Mouse (Mus musculus) neural tube, embryonic 14.5 days (tissue): ENCODE measurements around the gene Chek2. TPM values are rescaled to one million over a fixed set of nuclear protein-coding genes. Genes with fewer than 3 reads are reported as not detected.
"Not testable (repeated sequence)": the region's sequence is repeated elsewhere in the genome, so short reads cannot be mapped to it uniquely, and the experiment has no call there.

Experiments
- ATAC-seq: fragments of 200-750 bp; cut with Nextera tagmentation; 2 replicates; pipeline ENCODE4 v1.8.0; 2017; ENCODE audit warnings: low read depth, mild to moderate bottlenecking, moderate TSS enrichment, moderate library complexity
- H3K27ac ChIP-seq: fragments of 300-500 bp; sonication (generic); 2 replicates; pipeline ENCODE4 v1.5.1; 2014; ENCODE audit warnings: low read depth, mild to moderate bottlenecking, control low read depth, low read length, moderate library complexity, mixed read lengths
- H3K27me3 ChIP-seq: fragments of 300-500 bp; sonication (generic); 2 replicates; pipeline ENCODE4 v1.6.1; 2014; ENCODE audit warnings: low read length; ENCODE audit not compliant: control insufficient read depth, insufficient read depth
- H3K36me3 ChIP-seq: fragments of 300-500 bp; sonication (generic); 2 replicates; pipeline ENCODE4 v1.6.1; 2014; ENCODE audit warnings: low read length, mixed read lengths; ENCODE audit not compliant: control insufficient read depth, insufficient read depth
- H3K4me1 ChIP-seq: fragments of 300-500 bp; sonication (generic); 2 replicates; pipeline ENCODE4 v1.6.1; 2014; ENCODE audit warnings: low read length; ENCODE audit not compliant: control insufficient read depth, insufficient read depth
- H3K4me2 ChIP-seq: fragments of 300-500 bp; sonication (generic); 2 replicates; pipeline ENCODE4 v1.6.1; 2014; ENCODE audit warnings: mild to moderate bottlenecking, low read depth, low read length, control low read depth
- H3K4me3 ChIP-seq: fragments of 300-500 bp; sonication (generic); 2 replicates; pipeline ENCODE4 v1.5.1; 2014; ENCODE audit warnings: low read depth, low read length, control low read depth, mixed read lengths
- H3K9ac ChIP-seq: fragments of 300-500 bp; sonication (generic); replicated peaks from 2 replicates; pipeline ENCODE4 v1.6.1; 2014; ENCODE audit warnings: low read depth, mild to moderate bottlenecking, control low read depth, low read length, mixed read lengths
- H3K9me3 ChIP-seq: fragments of 300-500 bp; sonication (generic); 2 replicates; pipeline ENCODE4 v1.6.1; 2016; ENCODE audit warnings: low read length; ENCODE audit not compliant: control insufficient read depth
- WGBS: fragments of 180-500 bp; shearing (Covaris S2); extraction: QIAGEN DNeasy Blood & Tissue Kit; methylation state at CpG from one replicate; pipeline ENCODE4 v1.1.7; 2014; 5-methylcytosine and 5-hydroxymethylcytosine counted together
- polyA plus RNA-seq: library from polyadenylated mRNA; unstranded; fragments of >200 nt; fragmentation: Nextera tagmentation; extraction: Ambion mirVana; gene quantifications from 2 replicates; pipeline ENCODE4 v1.2.1, GENCODE M21; 2014

Gene Chek2
- polyA plus RNA-seq, 1 experiment from 2014 or later = 3.6 TPM

DNA sequence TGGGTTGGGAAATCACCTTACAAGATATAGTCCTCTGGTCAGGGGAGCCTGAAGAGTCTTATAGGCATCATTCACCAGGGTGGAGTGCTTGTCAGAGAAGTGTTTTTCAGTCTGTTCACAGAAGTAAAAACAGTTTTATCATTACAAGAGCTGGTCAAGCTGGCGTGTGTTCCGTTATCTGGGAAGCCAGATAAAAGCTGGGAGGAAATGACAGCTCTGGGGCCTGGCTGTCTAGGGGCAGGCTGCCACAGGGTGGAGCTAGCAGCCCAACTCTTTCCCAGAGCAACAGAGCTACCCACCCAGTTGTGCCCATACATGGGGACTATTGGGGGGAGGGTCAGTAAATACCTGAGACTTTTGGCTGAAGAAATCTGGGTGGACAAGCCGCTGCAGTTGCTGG lies 3.8 kb upstream of the Chek2 start:
- no peak overlapping the region for H3K4me2 ChIP-seq
- 24% methylated on average over 3 of the region's 3 CpGs for WGBS
- H3K27me3 ChIP-seq = no peaks in the 10 kb centered on the region; the same call in 1 of the 2 replicates
- no peak for ATAC-seq
- no peak overlapping the region for H3K9ac ChIP-seq
- H3K36me3 ChIP-seq = no peaks in the 10 kb centered on the region
- no peaks in the 10 kb centered on the region for H3K9me3 ChIP-seq
- H3K4me1 ChIP-seq = peaks cover 10% of the 10 kb centered on the region; the same call in 1 of the 2 replicates
- H3K27ac ChIP-seq = no peak overlapping the region
- H3K4me3 ChIP-seq = no peak overlapping the region

DNA sequence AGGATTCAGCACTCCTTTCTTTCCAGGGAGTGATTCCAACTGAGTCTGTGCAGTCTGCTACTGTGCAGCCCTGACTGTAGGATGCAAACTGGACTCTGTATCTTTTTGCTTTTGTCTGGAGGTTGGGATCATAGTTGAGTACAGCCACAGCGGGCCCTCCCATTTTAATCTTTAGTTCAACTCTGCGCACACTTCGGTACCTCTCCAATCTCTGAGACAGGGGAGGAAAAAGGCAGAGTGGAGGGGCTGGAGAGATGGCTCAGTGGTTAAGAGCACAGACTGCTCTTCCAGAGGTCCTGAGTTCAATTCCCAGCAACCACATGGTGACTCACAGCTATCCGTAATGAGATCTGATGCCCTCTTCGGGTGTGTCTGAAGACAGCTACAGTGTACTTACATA lies 1.8 kb upstream of the Chek2 start:
- H3K27ac ChIP-seq, H3K9me3 ChIP-seq, H3K4me1 ChIP-seq, ATAC-seq, H3K4me3 ChIP-seq, H3K27me3 ChIP-seq, H3K9ac ChIP-seq, H3K4me2 ChIP-seq, H3K36me3 ChIP-seq: not testable (repeated sequence)
- WGBS = 91% methylated on average over 5 of the region's 5 CpGs

DNA sequence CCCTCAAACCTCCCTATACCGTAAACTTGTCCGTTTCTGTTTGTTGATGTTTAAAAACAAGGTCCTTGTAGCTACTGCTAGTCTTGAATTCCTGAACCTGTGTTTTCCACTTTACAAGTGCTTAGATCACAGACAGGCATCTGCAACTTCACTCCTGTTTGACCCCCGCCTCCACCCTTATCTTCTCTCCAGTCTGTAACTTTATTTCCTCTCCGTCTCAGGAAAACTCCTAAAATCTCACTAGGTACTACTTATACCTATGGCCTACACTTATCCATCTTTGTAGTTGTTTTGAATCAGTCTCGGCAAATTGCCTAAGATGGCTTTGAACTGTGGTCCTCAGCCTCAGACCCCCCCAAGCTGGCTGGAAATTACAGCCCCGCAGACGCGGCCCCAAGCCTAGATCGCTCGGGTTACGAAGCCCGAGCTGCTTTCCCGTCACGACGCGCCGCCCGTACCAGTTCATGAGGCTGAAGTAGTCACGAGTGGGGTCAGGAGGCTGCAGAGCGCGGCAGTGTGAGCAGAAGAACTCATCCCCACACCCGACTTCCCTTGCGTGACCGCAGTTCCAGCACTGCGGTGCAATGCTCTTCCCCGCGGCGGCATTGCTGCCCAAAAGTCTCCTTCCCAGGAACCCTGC lies 621 bp upstream of the Chek2 start:
- no peaks in the 10 kb centered on the region; the same call in 1 of the 2 replicates for H3K27me3 ChIP-seq
- 9% methylated on average over 28 of the region's 28 CpGs for WGBS
- H3K4me3 ChIP-seq = peak overlapping the region; percentile 69
- H3K27ac ChIP-seq = peak overlapping the region; percentile 69
- H3K4me2 ChIP-seq = peak overlapping the region; percentile 76
- no peaks in the 10 kb centered on the region for H3K9me3 ChIP-seq
- H3K9ac ChIP-seq = peak overlapping the region; percentile 66
- peak; percentile 85 for ATAC-seq
- peaks cover 10% of the 10 kb centered on the region; the same call in 1 of the 2 replicates for H3K4me1 ChIP-seq
- H3K36me3 ChIP-seq = no peaks in the 10 kb centered on the region

DNA sequence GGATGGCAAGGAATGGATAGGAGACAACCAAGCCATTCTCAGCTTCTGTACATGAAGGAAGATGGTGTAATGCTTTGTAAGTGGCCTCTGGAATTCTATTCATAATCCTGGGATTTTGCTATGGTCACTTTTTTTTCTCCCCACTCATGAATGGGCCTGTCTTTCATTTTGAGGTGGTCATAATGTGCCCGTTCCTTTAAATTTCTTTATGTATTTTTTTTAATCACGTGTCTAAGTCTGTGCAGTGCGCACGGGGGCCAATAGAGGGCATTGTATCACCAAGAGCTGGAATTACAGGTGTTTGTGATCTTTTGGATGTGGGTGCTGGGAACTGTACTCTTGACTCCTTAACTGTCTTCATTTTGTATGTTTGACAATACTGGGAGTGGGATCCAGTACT lies 686 bp downstream of the Chek2 start:
- ATAC-seq = no peak
- 12% methylated on average over 4 of the region's 4 CpGs for WGBS
- H3K36me3 ChIP-seq = no peaks in the 10 kb centered on the region
- peaks cover 10% of the 10 kb centered on the region; the same call in 1 of the 2 replicates for H3K4me1 ChIP-seq
- no peak overlapping the region for H3K27ac ChIP-seq
- peak overlapping the region; percentile 18; the same call in 1 of the 2 replicates for H3K9ac ChIP-seq
- H3K9me3 ChIP-seq = no peaks in the 10 kb centered on the region
- peak overlapping the region; percentile 69 for H3K4me3 ChIP-seq
- H3K27me3 ChIP-seq = no peaks in the 10 kb centered on the region; the same call in 1 of the 2 replicates
- peak overlapping the region; percentile 76 for H3K4me2 ChIP-seq

DNA sequence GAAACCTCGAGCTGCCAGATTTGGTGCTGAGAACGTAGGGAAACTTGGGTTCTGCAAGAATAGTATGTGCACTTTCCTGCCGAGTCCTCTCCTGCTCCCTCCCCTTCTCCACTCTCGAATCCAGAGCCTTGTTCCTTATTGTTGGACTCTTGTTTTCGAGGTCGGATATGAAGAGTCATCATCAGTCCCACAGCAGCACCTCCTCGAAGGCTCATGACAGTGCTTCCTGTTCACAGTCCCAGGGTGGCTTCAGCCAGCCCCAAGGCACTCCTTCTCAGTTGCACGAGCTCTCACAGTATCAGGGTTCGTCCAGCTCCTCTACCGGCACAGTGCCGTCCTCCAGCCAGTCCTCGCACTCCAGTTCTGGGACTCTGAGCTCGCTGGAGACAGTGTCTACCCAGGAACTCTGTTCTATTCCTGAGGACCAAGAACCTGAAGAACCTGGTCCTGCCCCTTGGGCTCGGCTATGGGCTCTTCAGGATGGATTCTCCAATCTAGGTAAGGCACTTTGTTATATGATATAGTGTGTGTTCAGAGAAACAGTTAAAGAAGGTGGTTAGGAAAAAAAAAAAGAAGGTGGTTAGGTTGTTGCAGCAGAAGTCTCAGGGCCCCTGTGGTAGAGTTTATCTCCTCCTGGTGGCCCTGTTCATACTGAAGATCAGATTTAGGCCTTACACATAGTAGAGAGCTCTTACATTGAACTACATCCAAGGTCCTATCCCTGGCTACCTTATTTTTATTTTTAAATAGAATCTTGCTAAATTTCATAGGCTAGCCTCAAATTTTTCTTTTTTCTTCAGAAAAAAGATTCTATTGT lies 1.5 kb downstream of the Chek2 start:
- Histone ChIP-seq H3K4me1 (peaks cover 10% of the 10 kb centered on the region; the same call in 1 of the 2 replicates), H3K27me3 (no peaks in the 10 kb centered on the region; the same call in 1 of the 2 replicates), H3K36me3 (no peaks in the 10 kb centered on the region), H3K9ac (no peak overlapping the region), H3K4me3 (no peak overlapping the region), H3K27ac (no peak overlapping the region), H3K4me2 (no peak overlapping the region), H3K9me3 (no peaks in the 10 kb centered on the region)
- 91% methylated on average over 14 of the region's 14 CpGs for WGBS
- no peak for ATAC-seq

DNA sequence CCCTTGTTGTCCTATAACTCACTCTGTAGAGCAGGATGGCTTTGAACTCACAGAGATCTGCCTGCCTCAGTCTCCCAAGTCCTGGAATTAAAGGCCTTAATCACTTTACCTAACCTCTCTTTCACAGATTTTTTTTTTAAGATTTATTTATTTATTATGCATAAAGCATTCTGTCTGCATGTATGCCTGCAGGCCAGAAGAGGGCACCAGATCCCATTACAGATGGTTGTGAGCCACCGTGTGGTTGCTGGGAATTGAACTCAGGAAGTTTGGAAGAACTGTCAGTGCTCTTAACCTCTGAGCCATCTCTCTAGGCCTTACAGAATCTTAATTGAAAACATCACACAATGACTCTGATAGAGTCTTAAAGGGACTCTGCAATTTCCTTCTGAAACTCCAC lies 13.2 kb downstream of the Chek2 start:
- H3K36me3 ChIP-seq = no peaks in the 10 kb centered on the region
- H3K9ac ChIP-seq = no peak overlapping the region
- no peaks in the 10 kb centered on the region for H3K27me3 ChIP-seq
- no peak overlapping the region for H3K27ac ChIP-seq
- no peaks in the 10 kb centered on the region for H3K4me1 ChIP-seq
- WGBS = 86% methylated on average over 1 of the region's 1 CpGs
- H3K4me2 ChIP-seq = no peak overlapping the region
- H3K4me3 ChIP-seq = no peak overlapping the region
- no peaks in the 10 kb centered on the region for H3K9me3 ChIP-seq
- ATAC-seq = no peak

DNA sequence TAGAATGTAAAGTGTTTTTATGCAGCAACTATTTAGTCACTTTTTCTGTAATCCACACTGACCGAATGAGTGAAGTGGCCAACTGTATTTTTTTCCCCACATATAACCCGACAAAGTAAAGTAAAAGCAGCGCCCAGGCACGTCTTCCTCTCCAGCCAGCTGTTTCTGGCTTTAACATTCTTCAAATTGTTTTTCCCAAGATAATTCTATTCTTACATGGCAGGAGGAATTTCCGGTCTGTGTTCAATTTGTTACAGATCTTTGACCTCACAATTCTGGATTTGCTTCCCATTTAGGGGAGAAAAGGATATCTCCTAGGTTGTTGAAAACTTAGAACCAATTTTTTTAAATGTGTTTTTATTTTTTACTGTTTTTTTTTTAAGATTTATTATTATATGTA lies 17.3 kb downstream of the Chek2 start:
- H3K36me3 ChIP-seq = no peaks in the 10 kb centered on the region
- no peaks in the 10 kb centered on the region for H3K4me1 ChIP-seq
- 80% methylated on average over 5 of the region's 5 CpGs for WGBS
- H3K4me2 ChIP-seq = no peak overlapping the region
- no peak overlapping the region for H3K9ac ChIP-seq
- H3K27me3 ChIP-seq = no peaks in the 10 kb centered on the region
- no peak for ATAC-seq
- no peak overlapping the region for H3K27ac ChIP-seq
- H3K4me3 ChIP-seq = no peak overlapping the region
- no peaks in the 10 kb centered on the region for H3K9me3 ChIP-seq

DNA sequence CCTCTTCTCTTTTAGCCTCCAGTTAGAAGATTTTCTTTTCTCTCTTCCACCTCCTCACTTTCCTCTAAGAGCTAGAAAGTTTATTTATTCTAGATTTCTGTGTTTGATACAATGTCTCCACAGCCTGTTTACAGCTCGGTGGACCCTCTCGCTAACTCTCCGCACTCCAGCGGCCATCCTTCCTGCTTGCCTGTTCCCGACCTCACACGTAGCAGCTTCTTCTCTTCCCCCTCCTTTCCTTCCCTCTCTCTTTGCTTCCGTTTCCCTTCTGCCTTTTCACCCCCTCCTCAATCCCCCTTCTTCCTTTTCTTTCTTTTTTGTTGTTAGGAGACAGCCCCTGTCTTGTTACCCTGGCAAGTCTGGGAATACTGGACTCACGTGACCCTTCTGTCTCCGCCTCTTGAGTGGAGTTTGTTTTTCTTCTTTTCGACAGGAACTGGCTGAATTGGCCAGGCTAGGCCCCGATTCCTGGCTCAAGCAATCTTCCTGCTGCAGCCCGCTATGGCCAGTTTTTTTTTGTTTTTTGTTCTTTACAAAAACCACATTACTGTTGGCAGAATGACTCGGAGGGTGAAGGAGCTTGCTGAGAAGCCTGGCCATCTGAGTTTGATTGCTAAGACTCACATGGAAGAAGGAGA lies 19.4 kb downstream of the Chek2 start:
- no peak overlapping the region for H3K4me2 ChIP-seq
- ATAC-seq = peak; percentile 41; the same call in 1 of the 2 replicates

DNA sequence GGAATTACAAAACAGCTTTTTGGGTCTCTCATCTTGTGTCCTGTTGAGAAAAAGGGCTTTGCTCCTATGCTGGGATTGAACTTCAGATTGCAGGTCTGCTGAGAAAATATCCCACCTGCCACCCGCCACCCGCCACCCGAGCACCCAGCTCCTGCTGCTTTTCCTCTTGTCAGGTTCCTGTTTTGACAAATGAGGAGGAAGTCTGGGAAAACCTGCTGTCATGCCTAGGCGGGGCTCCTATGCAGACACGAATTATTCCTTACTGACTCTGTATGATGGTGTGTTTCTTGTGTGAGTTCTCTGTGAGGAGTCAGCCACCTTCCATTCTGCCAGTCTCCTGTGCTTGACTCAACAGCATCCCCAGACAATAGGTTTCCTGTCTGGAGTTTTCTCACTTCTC lies 20.7 kb downstream of the Chek2 start:
- no peaks in the 10 kb centered on the region for H3K9me3 ChIP-seq
- WGBS = 97% methylated on average over 5 of the region's 5 CpGs
- H3K27ac ChIP-seq = no peak overlapping the region
- no peaks in the 10 kb centered on the region for H3K36me3 ChIP-seq
- no peak overlapping the region for H3K9ac ChIP-seq
- H3K4me2 ChIP-seq = no peak overlapping the region
- no peaks in the 10 kb centered on the region for H3K27me3 ChIP-seq
- H3K4me3 ChIP-seq = no peak overlapping the region
- no peak for ATAC-seq
- no peaks in the 10 kb centered on the region for H3K4me1 ChIP-seq

More for the DNA sequence above, 19.4 kb downstream of the Chek2 start:
- Histone ChIP-seq H3K4me1 (no peaks in the 10 kb centered on the region), H3K27me3 (no peaks in the 10 kb centered on the region), H3K27ac (peak overlapping the region; percentile 56), H3K9ac (no peak overlapping the region), H3K4me3 (no peak overlapping the region), H3K36me3 (no peaks in the 10 kb centered on the region), H3K9me3 (no peaks in the 10 kb centered on the region)
- WGBS = 54% methylated on average over 13 of the region's 13 CpGs
